Mouse (Mus musculus) thymus, postnatal 10 days (tissue): Measurements from ENCODE around the gene Asb4.
"Not testable (repeated sequence)": the region's sequence is repeated elsewhere in the genome, so short reads cannot be mapped to it uniquely, and the experiment has no call there.

Source experiments
- DNase-seq, 2 experiments: peaks; one replicate each; pipeline ENCODE4 v3.0.0; 2021; ENCODE audit warnings: low spot score in 2 of 2

The Asb4 gene

GRCm38 (mm10) chr6:5383336-5384177 lies at the start of gene Asb4:
Gene Asb4 (plus strand): TSS chr6:5383386.
- DNase-seq: no peak

GRCm38 (mm10) chr6:5334021-5334420 lies 49.2 kb upstream of the Asb4 start:
- no peak for DNase-seq

GRCm38 (mm10) chr6:5336016-5336415 lies 47.2 kb upstream of the Asb4 start:
- DNase-seq: not testable (repeated sequence)

GRCm38 (mm10) chr6:5338781-5339180 lies 44.4 kb upstream of the Asb4 start:
- not testable (repeated sequence) for DNase-seq

GRCm38 (mm10) chr6:5339283-5339682 lies 43.9 kb upstream of the Asb4 start:
- not testable (repeated sequence) for DNase-seq

- no peak for DNase-seq
These were observed 38.9 kb upstream of the Asb4 start for GRCm38 (mm10) chr6:5344255-5344654.

- DNase-seq: no peak
These were observed 25.3 kb upstream of the Asb4 start for GRCm38 (mm10) chr6:5357873-5358272.

- DNase-seq: no peak
These were observed 22.8 kb upstream of the Asb4 start for GRCm38 (mm10) chr6:5360402-5360801.

- no peak for DNase-seq
These were observed 21.2 kb upstream of the Asb4 start for GRCm38 (mm10) chr6:5361987-5362386.

GRCm38 (mm10) chr6:5365845-5366244 lies 17.3 kb upstream of the Asb4 start:
- no peak for DNase-seq

- DNase-seq: no peak
These were observed 6.3 kb upstream of the Asb4 start for GRCm38 (mm10) chr6:5376884-5377283.

GRCm38 (mm10) chr6:5379048-5379447 lies 4.1 kb upstream of the Asb4 start:
- DNase-seq: no peak

GRCm38 (mm10) chr6:5379781-5380623 lies 3.2 kb upstream of the Asb4 start:
- DNase-seq: no peak

- DNase-seq: no peak
These were observed 2.4 kb upstream of the Asb4 start for GRCm38 (mm10) chr6:5380624-5381252.

GRCm38 (mm10) chr6:5381918-5382582 lies 1.1 kb upstream of the Asb4 start:
- DNase-seq: no peak

- DNase-seq: peak; percentile 18 to 67
These were observed 487 bp upstream of the Asb4 start for GRCm38 (mm10) chr6:5382583-5383215.

- DNase-seq: peak; percentile 16 to 47
These were observed 948 bp downstream of the Asb4 start for GRCm38 (mm10) chr6:5384178-5384490.

GRCm38 (mm10) chr6:5385161-5385640 lies 2.0 kb downstream of the Asb4 start:
- DNase-seq: no peak

- DNase-seq: no peak
These were observed 3.3 kb downstream of the Asb4 start for GRCm38 (mm10) chr6:5386486-5386885.

- DNase-seq: no peak
These were observed 4.2 kb downstream of the Asb4 start for GRCm38 (mm10) chr6:5387396-5387795.

- DNase-seq: no peak
These were observed 7.1 kb downstream of the Asb4 start for GRCm38 (mm10) chr6:5390298-5390697.
